8 mouse cellular contexts compared by ENCODE assay signal in the genomic region with DNA sequence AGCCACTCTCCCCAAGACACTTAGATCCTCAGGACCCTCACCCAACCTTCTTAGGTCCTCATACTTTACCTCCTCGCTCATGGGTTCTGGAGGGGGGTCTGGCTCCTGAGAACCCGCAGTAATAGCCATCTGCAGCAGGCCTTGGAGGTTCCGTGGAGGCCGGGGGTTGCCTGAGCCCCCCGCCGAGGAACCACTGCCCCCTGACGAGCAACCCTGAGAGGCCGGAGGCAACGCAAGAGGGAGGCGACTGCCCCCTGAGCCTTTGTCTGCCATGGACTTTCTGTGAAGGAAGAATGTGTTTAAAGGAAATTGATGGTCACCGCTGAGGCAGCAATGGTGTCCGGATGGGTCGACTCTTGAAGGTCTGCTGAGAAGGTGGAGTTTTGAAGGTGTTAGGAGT. TPM values are rescaled to one million over a fixed set of nuclear protein-coding genes. Genes with fewer than 3 reads are reported as not detected.
DNase-seq lines count a peak whose midpoint lies in the region; ATAC-seq lines count a peak whose summit lies in the region.

No protein-coding gene starts in this region.

- no peak for DNase-seq in kidney, adult 18-20 months
- DNase-seq in gastrocnemius, postnatal 10 days, result no peak
- DNase-seq in adrenal gland, postnatal 25 days, result no peak

- 0 out of 2 replicates have a peak overlapping the region, but pooled peaks have one; percentile 52 for H3K27ac ChIP-seq in kidney, embryonic 14.5 days (ENCODE audit: low read depth, low read length)
- peak overlapping the region; percentile 53 for H3K27ac ChIP-seq in brown adipose tissue, adult 24 weeks (replicated peaks; ENCODE audit: low read depth, low read length)
- H3K27ac ChIP-seq in hindbrain, embryonic 12.5 days, result peak overlapping the region; percentile 75
- H3K27ac ChIP-seq in midbrain, embryonic 13.5 days, result 0 out of 2 replicates have a peak overlapping the region, but pooled peaks have one; percentile 70

- no peaks in the 10 kb centered on the region for H3K27me3 ChIP-seq in kidney, embryonic 14.5 days (ENCODE audit: control insufficient read depth, insufficient read depth, low read length)
- no peaks in the 10 kb centered on the region for H3K27me3 ChIP-seq in hindbrain, embryonic 12.5 days
- no peaks in the 10 kb centered on the region for H3K27me3 ChIP-seq in midbrain, embryonic 13.5 days

- H3K36me3 ChIP-seq in kidney, embryonic 14.5 days (ENCODE audit: control insufficient read depth, insufficient read depth, low read length), result peaks cover 19% of the 10 kb centered on the region
- peaks cover 22% of the 10 kb centered on the region for H3K36me3 ChIP-seq in hindbrain, embryonic 12.5 days
- peaks cover 27% of the 10 kb centered on the region for H3K36me3 ChIP-seq in midbrain, embryonic 13.5 days

- peak overlapping the region; percentile 83 for H3K4me3 ChIP-seq in kidney, embryonic 14.5 days (ENCODE audit: low read length)
- H3K4me3 ChIP-seq in brown adipose tissue, adult 24 weeks (ENCODE audit: insufficient read depth, low read depth, low read length), result peak overlapping the region; percentile 74
- H3K4me3 ChIP-seq in hindbrain, embryonic 12.5 days, result peak overlapping the region; percentile 66
- H3K4me3 ChIP-seq in midbrain, embryonic 13.5 days (replicated peaks), result peak overlapping the region; percentile 80

- peaks cover 7% of the 10 kb centered on the region; the same call in 1 of the 2 replicates for H3K4me1 ChIP-seq in kidney, embryonic 14.5 days (ENCODE audit: control insufficient read depth, insufficient read depth, low read length)
- H3K4me1 ChIP-seq in brown adipose tissue, adult 24 weeks (ENCODE audit: control insufficient read depth, insufficient read depth, insufficient read length, low read length), result peaks cover 6% of the 10 kb centered on the region
- peaks cover 7% of the 10 kb centered on the region for H3K4me1 ChIP-seq in hindbrain, embryonic 12.5 days
- peaks cover 15% of the 10 kb centered on the region for H3K4me1 ChIP-seq in midbrain, embryonic 13.5 days (replicated peaks)

- no peak for ATAC-seq in kidney, embryonic 14.5 days (ENCODE audit: low FRiP score, low TSS enrichment)
- ATAC-seq in hindbrain, embryonic 12.5 days (ENCODE audit: low FRiP score), result 0 out of 2 replicates have a peak, but pooled peaks have one; percentile 0
- peak; percentile 0; the same call in 1 of the 2 replicates for ATAC-seq in midbrain, embryonic 13.5 days
- no peak for ATAC-seq in inflammation-experienced regulatory T-cells, adult 6 months

- H3K9me3 ChIP-seq in kidney, embryonic 14.5 days (ENCODE audit: control insufficient read depth, low read length), result no peaks in the 10 kb centered on the region
- H3K9me3 ChIP-seq in hindbrain, embryonic 12.5 days (replicated peaks), result no peaks in the 10 kb centered on the region
- no peaks in the 10 kb centered on the region for H3K9me3 ChIP-seq in midbrain, embryonic 13.5 days

- H3K9ac ChIP-seq in kidney, embryonic 14.5 days (ENCODE audit: low read depth, low read length), result peak overlapping the region; percentile 50
- peak overlapping the region; percentile 57 for H3K9ac ChIP-seq in hindbrain, embryonic 12.5 days
- H3K9ac ChIP-seq in midbrain, embryonic 13.5 days (replicated peaks), result peak overlapping the region; percentile 68

- WGBS in kidney, embryonic 14.5 days, result 2% methylated on average over 13 of the region's 13 CpGs
- 3% methylated on average over 12 of the region's 13 CpGs for WGBS in hindbrain, embryonic 12.5 days
- 1% methylated on average over 13 of the region's 13 CpGs for WGBS in midbrain, embryonic 13.5 days

- peak overlapping the region; percentile 78 for H3K4me2 ChIP-seq in kidney, embryonic 14.5 days (replicated peaks; ENCODE audit: low read depth, low read length)
- peak overlapping the region; percentile 87 for H3K4me2 ChIP-seq in hindbrain, embryonic 12.5 days (replicated peaks)
- peak overlapping the region; percentile 95 for H3K4me2 ChIP-seq in midbrain, embryonic 13.5 days (replicated peaks)

RNA-seq across cellular contexts. Expression of a gene that starts 0.7 kb away (rescaled TPM):
- 113 and 140 TPM in 2 replicates for polyA plus RNA-seq in kidney, embryonic 14.5 days (2014; fragmentation: Nextera tagmentation; extraction: Ambion mirVana)
- polyA plus RNA-seq in brown adipose tissue, adult 24 weeks (2012; ENCODE audit: insufficient read depth, insufficient read length, missing spikeins), result 21.7 and 23.6 TPM in 2 replicates
- 108 and 110 TPM in 2 replicates for polyA plus RNA-seq in hindbrain, embryonic 12.5 days (2016; fragmentation: Nextera tagmentation; extraction: Ambion mirVana)
- polyA plus RNA-seq in midbrain, embryonic 13.5 days (2015; fragmentation: Nextera tagmentation; extraction: Ambion mirVana), result 122 and 123 TPM in 2 replicates
- polyA plus RNA-seq in inflammation-experienced regulatory T-cells, adult 6 months (2017; shearing (Covaris generic)), result 10 to 100 TPM; 41.5 to 52.0 (median 46.5) TPM
- total RNA-seq in gastrocnemius, postnatal 10 days (2021), result 10 to 100 TPM; 22.1 to 23.3 TPM
- 42.2 and 47.8 TPM in 2 replicates for total RNA-seq in adrenal gland, postnatal 25 days (2021)

RNA-seq across cellular contexts. Expression of a gene that starts 6.2 kb away (rescaled TPM):
- 1.9 and 3.0 TPM in 2 replicates for polyA plus RNA-seq in kidney, embryonic 14.5 days (2014; fragmentation: Nextera tagmentation; extraction: Ambion mirVana)
- polyA plus RNA-seq in brown adipose tissue, adult 24 weeks (2012; ENCODE audit: insufficient read depth, insufficient read length, missing spikeins), result 0.63 TPM in 2 replicates
- 5.8 and 5.9 TPM in 2 replicates for polyA plus RNA-seq in hindbrain, embryonic 12.5 days (2016; fragmentation: Nextera tagmentation; extraction: Ambion mirVana)
- 6.8 and 7.6 TPM in 2 replicates for polyA plus RNA-seq in midbrain, embryonic 13.5 days (2015; fragmentation: Nextera tagmentation; extraction: Ambion mirVana)
- polyA plus RNA-seq in inflammation-experienced regulatory T-cells, adult 6 months (2017; shearing (Covaris generic)), result under 1 TPM in 1 of 3 experiments, not detected in 2; 0.62 TPM
- total RNA-seq in gastrocnemius, postnatal 10 days (2021), result 1 to 10 TPM; 3.3 to 4.6 TPM
- total RNA-seq in adrenal gland, postnatal 25 days (2021), result 4.2 and 6.5 TPM in 2 replicates

RNA-seq across cellular contexts. Expression of a gene that starts 25.4 kb away (rescaled TPM):
- 8.3 and 10.2 TPM in 2 replicates for polyA plus RNA-seq in kidney, embryonic 14.5 days (2014; fragmentation: Nextera tagmentation; extraction: Ambion mirVana)
- 31.0 and 46.4 TPM in 2 replicates for polyA plus RNA-seq in brown adipose tissue, adult 24 weeks (2012; ENCODE audit: insufficient read depth, insufficient read length, missing spikeins)
- polyA plus RNA-seq in hindbrain, embryonic 12.5 days (2016; fragmentation: Nextera tagmentation; extraction: Ambion mirVana), result 15.0 and 17.1 TPM in 2 replicates
- 9.2 and 11.4 TPM in 2 replicates for polyA plus RNA-seq in midbrain, embryonic 13.5 days (2015; fragmentation: Nextera tagmentation; extraction: Ambion mirVana)
- polyA plus RNA-seq in inflammation-experienced regulatory T-cells, adult 6 months (2017; shearing (Covaris generic)), result 10 to 100 TPM in 1 of 3 experiments, 1 to 10 TPM in 2; 7.7 to 13.6 (median 9.7) TPM
- total RNA-seq in gastrocnemius, postnatal 10 days (2021), result 10 to 100 TPM; 53.0 to 58.1 TPM
- 98.1 and 99.6 TPM in 2 replicates for total RNA-seq in adrenal gland, postnatal 25 days (2021)

RNA-seq across cellular contexts. Expression of a gene that starts 40.8 kb away (rescaled TPM):
- polyA plus RNA-seq in kidney, embryonic 14.5 days (2014; fragmentation: Nextera tagmentation; extraction: Ambion mirVana), result 0.14 TPM in 1 of 2 replicates, not detected in the other
- not detected in 2 replicates for polyA plus RNA-seq in brown adipose tissue, adult 24 weeks (2012; ENCODE audit: insufficient read depth, insufficient read length, missing spikeins)
- polyA plus RNA-seq in hindbrain, embryonic 12.5 days (2016; fragmentation: Nextera tagmentation; extraction: Ambion mirVana), result 0.26 and 0.48 TPM in 2 replicates
- 0.22 and 0.24 TPM in 2 replicates for polyA plus RNA-seq in midbrain, embryonic 13.5 days (2015; fragmentation: Nextera tagmentation; extraction: Ambion mirVana)
- polyA plus RNA-seq in inflammation-experienced regulatory T-cells, adult 6 months (2017; shearing (Covaris generic)), result not detected
- under 1 TPM in 1 of 2 experiments, not detected in 1; 0.27 TPM for total RNA-seq in gastrocnemius, postnatal 10 days (2021)
- total RNA-seq in adrenal gland, postnatal 25 days (2021), result 0.24 TPM in 1 of 2 replicates, not detected in the other

RNA-seq across cellular contexts. Expression of a gene that starts 53.0 kb away (rescaled TPM):
- polyA plus RNA-seq in kidney, embryonic 14.5 days (2014; fragmentation: Nextera tagmentation; extraction: Ambion mirVana), result 1.0 and 1.4 TPM in 2 replicates
- polyA plus RNA-seq in brown adipose tissue, adult 24 weeks (2012; ENCODE audit: insufficient read depth, insufficient read length, missing spikeins), result 1.0 and 2.2 TPM in 2 replicates
- polyA plus RNA-seq in hindbrain, embryonic 12.5 days (2016; fragmentation: Nextera tagmentation; extraction: Ambion mirVana), result 3.2 and 3.5 TPM in 2 replicates
- 3.8 and 3.9 TPM in 2 replicates for polyA plus RNA-seq in midbrain, embryonic 13.5 days (2015; fragmentation: Nextera tagmentation; extraction: Ambion mirVana)
- polyA plus RNA-seq in inflammation-experienced regulatory T-cells, adult 6 months (2017; shearing (Covaris generic)), result 1 to 10 TPM; 3.1 to 4.1 (median 4.0) TPM
- total RNA-seq in gastrocnemius, postnatal 10 days (2021), result 1 to 10 TPM; 4.6 to 5.2 TPM
- 9.3 and 10.2 TPM in 2 replicates for total RNA-seq in adrenal gland, postnatal 25 days (2021)

Comparison
In these comparisons a context has a peak if more than half of its experiments do, and no peak if none do; other contexts are left out.
1. ATAC-seq: peak in hindbrain, embryonic 12.5 days (single experiment) and midbrain, embryonic 13.5 days (single experiment); none in kidney, embryonic 14.5 days (single experiment) and inflammation-experienced regulatory T-cells, adult 6 months (single experiment).
2. Peak in every context shown above with its lines, with median percentiles within 50 percentile points of each other: H3K27ac ChIP-seq, H3K4me2 ChIP-seq, H3K4me3 ChIP-seq and H3K9ac ChIP-seq.